Mouse (Mus musculus): ENCODE results near the gene Nup107.
"Not testable (repeated sequence)": the region's sequence is repeated elsewhere in the genome, so short reads cannot be mapped to it uniquely, and the experiment has no call there.

The Nup107 gene

GRCm38 (mm10) chr10:117761551-117761950, 31.0 kb downstream of the Nup107 start:
- no peak for DNase-seq

GRCm38 (mm10) chr10:117760831-117761335, 31.6 kb downstream of the Nup107 start:
- no peak for DNase-seq

GRCm38 (mm10) chr10:117759844-117760630, 32.5 kb downstream of the Nup107 start:
- no peak for DNase-seq

GRCm38 (mm10) chr10:117758749-117759727, 33.5 kb downstream of the Nup107 start:
- no peak for DNase-seq

- not testable (repeated sequence) for DNase-seq
Observed at GRCm38 (mm10) chr10:117758344-117758743, 34.2 kb downstream of the Nup107 start.

GRCm38 (mm10) chr10:117757796-117758342, 34.6 kb downstream of the Nup107 start:
- DNase-seq, result no peak

GRCm38 (mm10) chr10:117757259-117757658, 35.2 kb downstream of the Nup107 start:
- DNase-seq, result no peak

GRCm38 (mm10) chr10:117756784-117757183, 35.7 kb downstream of the Nup107 start:
- no peak for DNase-seq

GRCm38 (mm10) chr10:117755799-117756467, 36.6 kb downstream of the Nup107 start:
- DNase-seq, result no peak

- no peak for DNase-seq
Observed at GRCm38 (mm10) chr10:117755086-117755798, 37.3 kb downstream of the Nup107 start.

- DNase-seq, result no peak
Observed at GRCm38 (mm10) chr10:117754609-117754940, 37.9 kb downstream of the Nup107 start.

GRCm38 (mm10) chr10:117753711-117754608, 38.5 kb downstream of the Nup107 start:
- no peak for DNase-seq

- DNase-seq, result no peak
Observed at GRCm38 (mm10) chr10:117752851-117753647, 39.5 kb downstream of the Nup107 start.

- DNase-seq, result no peak
Observed at GRCm38 (mm10) chr10:117752304-117752821, 40.1 kb downstream of the Nup107 start.

GRCm38 (mm10) chr10:117751744-117752143, 40.8 kb downstream of the Nup107 start:
- no peak for DNase-seq

- no peak for DNase-seq
Observed at GRCm38 (mm10) chr10:117751282-117751610, 41.3 kb downstream of the Nup107 start.

GRCm38 (mm10) chr10:117750529-117751281, 41.8 kb downstream of the Nup107 start:
- no peak for DNase-seq

GRCm38 (mm10) chr10:117749787-117750343, 42.6 kb downstream of the Nup107 start:
- no peak for DNase-seq
